Mouse (Mus musculus): ENCODE data around the gene Ccnl2.
A peak's percentile ranks its signal among the peaks of the same experiment; 100 is the strongest.

Ccnl2 gene

DNA sequence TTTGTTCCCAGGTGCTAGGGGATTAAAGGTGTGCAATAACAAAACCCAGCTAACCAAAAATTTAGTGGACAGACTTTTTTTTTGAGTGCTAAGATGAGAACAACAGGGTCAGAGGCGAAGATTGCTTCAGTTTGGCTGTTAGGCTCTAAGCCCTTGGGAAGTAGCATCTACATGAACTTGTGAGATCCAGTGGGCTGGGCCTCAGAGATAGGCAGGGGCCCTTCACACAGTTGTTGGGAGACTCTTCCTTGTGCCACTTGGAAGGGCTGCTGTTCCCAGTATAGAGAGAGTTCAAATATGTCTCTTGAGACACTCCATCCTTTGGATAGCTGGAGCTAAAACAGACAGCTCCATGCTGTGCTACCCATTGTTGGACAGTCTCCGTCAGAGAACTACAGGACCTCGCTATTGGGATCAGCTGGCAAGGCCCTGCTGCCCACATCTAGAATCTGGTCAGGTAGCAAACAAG is 22.2 kb upstream of the Ccnl2 start, which contains the start of gene Ankrd65:
Ankrd65 (plus strand) TSS at position 419 of the 469 bp plus-strand sequence.
- DNase-seq (ENCODE audit: low spot score in 2 of 2): no peak

DNA sequence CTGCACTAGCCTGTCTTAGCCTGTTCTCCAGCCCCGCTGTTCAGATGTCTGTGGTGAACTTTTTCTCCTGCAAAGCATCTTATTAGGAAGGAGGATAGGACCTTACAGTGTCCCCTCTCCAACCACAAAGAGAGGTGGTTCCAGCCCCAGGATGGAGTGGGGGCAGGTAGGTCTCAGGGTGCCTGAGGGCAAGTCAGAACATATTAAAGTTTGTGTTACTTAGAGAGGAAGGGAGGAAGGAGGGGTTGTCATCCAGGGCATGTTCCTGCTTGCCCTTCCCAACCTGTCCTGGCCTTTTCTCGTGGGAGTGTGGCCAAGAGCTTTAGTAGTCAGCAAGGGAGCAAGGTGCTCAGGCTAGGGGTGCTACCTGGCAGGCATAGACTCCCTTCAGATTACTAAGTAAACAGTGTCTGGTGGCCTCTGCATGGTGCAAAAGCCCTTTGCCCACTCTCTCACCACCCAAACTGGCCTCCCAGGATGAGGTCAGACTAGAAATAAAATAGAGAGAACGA is 21.6 kb upstream of the Ccnl2 start:
- peak; percentile 58 to 69 for DNase-seq (ENCODE audit: low spot score in 2 of 2)

DNA sequence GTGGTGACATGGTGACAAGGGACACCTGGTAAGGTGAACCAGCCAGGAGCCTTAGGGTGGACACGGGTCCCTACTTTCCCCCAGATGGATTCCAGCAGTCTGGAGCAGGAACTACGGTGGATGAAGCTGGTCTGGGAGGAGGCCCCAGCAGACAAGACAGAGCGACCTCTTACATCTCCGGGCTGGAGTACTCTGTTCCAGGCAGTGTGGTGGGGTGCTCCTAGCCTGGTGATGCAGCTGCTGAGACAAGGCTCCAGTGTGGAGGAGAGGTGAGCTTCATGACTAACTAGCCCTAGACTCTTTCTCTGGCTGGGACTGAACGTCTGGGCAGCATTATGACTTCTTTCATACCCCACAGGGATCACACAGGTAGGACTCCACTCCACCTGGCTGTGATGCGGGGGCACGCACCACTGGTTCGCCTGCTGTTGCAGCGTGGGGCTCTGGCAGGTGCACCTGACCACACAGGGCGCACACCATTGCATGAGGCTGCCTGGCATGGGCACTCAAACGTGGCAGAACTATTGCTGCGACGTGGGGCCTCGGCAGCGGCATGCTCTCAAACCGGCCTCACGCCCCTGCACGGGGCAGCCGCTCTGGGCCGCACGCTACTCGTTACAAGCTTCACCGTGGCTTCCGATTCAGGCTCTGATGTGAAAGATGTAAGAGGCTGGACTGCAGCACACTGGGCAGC is 20.9 kb upstream of the Ccnl2 start:
- DNase-seq (ENCODE audit: low spot score in 2 of 2): no peak

DNA sequence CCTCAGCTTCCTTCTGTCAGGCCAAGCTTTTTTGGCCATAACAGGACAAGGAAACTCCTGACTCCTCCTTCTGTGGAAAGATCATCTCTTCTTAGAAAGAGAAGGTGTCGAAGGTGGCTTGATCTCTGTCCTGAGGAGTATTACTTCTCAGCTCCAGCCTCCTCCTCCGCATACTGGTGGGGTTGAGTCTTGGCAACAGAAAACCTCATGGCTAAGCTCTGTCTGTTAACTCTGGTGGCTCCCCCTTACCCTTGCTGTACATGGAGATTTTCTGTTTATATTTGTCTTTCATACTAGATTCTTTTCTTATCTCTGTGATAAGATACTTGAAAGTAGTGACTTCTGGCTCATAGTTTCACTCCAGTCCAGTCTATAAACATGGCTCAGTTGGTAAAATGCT is 18.6 kb upstream of the Ccnl2 start:
- DNase-seq (ENCODE audit: low spot score in 2 of 2): no peak

DNA sequence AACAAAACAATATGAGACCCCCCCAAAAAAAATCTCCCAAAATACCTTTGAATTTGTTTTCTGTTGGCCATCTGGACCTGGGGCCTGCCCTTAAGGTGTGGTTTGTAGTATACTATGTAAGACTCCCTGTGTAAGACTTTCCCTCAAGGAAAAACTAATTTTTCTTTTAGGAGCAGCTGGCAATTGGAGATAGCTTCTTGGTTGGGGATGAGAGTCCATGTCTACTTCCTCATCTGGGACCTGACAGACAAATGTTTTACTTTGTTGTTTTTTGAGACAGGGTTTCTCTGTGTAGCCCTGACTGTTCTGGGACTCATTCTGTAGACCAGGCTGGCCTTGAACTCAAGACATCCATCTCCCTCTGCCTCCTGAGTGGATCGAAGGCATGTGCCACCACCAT is 10.2 kb upstream of the Ccnl2 start:
- DNase-seq (ENCODE audit: low spot score in 2 of 2): no peak

DNA sequence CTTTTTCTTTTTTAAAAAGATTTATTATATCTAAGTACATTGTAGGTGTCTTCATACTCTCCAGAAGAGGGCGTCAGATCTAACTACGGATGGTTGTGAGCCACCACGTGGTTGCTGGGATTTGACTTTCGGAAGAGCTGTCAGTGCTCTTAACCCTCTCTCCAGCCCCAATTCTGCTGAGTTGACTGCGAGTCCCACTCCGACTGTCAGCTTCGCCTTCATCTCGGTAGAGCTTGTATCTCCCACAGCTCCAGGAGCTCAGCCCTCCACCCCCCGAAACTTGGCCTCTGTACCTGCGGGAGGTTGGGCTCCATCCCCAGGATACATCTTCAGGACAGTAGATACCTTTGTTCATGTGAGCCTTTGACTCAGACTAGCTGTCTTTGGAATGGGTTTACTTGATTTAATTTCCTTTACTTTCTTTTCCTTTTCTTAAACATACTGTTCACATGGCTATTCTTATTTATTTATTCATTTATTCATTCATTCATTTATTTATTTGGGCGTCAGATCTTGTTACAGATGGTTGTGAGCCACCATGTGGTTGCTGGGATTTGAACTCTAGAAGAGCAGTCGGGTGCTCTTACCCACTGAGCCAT is 9.4 kb upstream of the Ccnl2 start, which contains the start of gene Mrpl20:
Mrpl20 (plus strand) TSS at position 138 of the 599 bp plus-strand sequence.
- no peak for DNase-seq (ENCODE audit: low spot score in 2 of 2)

DNA sequence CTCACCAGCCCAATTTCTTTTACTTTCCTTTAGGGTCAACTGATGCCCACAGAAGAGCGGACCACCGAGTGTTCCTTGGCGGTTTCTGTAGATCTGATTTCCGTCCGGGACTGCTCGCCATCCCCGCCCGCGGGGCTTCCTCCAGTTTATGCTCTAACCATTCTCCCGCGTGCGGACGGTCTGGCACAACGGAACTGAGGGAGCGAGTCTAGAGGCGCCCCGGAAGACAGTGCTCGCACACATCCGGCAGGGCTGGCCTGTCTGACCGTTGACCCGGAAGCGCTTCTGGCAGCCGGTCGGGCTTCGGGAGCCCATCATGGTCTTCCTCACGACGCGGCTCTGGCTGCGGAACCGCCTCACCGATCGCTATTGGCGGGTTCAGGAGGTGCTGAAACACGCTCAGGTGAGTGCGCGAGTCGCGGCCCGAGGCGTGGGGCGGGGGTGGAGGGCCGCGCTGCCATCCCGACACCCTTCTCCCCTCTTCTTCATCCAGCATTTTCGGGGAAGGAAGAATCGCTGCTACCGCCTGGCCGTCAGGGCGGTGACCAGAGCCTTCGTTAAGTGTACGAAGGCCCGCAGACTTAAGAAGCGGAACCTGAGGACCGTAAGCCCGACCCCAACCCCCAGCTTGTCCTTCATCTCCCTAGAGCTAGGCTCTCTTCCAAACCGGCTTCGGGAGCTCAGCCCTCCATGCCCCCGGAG is 8.8 kb upstream of the Ccnl2 start:
- DNase-seq (ENCODE audit: low spot score in 2 of 2): peak; percentile 89 to 96

DNA sequence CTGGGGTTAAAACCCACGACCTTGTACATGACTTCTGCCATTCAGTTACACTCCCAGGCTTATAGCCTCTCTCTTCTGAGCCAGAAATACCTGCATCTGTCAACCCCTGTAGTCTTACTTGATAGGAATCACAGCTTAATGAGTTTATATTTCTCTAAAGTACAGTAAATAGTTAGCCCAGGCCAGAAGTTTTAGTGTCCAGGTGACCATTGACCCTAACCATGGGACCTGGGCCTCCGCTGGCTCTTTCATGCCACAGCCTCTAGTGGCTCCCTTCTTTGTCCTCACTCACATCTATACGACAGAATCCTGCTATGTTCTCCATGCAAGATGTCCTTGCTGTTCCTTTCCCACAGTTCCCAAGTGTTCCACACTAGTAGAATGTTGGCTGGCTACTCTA is 4.4 kb upstream of the Ccnl2 start:
- DNase-seq (ENCODE audit: low spot score in 2 of 2): no peak

DNA sequence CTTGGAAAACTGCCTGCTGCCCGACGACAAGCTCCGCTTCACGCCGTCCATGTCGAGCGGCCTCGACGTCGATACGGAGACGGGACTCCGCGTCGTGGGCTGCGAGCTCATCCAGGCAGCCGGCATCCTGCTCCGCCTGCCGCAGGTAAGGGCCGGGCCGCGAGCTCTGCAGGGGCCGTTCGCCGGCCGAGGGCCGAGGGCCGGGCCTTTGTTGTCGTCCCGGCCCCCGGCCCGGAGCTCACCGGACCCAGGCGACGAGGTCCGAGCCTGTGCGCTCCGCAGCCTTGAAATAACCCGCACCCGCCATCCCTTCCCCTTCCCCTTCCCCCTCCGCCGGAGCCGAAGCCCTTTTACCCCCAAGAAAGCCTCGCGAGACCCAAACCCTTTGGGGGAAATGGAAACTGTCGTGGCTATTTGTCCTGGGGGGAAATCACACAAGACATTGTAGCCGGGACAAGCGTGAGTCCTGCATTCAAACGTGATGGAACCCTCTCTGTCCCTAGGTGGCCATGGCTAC is 434 bp downstream of the Ccnl2 start:
- no peak for DNase-seq (ENCODE audit: low spot score in 2 of 2)

DNA sequence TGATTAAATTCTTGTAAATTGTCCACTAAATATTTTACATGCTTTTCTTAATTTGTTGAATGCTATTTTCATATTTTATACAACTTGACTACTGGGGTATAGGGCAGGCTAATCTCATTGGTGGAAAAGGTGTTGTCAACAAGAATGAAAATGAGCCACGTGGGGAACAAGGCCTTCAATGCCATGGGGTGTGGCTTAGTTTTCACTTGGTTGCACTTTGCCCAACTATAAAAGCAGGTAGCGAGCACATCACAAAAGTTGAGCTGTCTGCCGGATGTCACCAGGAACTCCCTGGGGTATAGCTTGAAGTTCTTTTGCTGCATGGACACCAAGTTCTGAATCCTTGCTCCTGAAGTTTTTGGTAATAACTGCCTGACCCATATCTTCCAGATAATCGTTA is 5.2 kb downstream of the Ccnl2 start:
- DNase-seq (ENCODE audit: low spot score in 2 of 2): no peak

DNA sequence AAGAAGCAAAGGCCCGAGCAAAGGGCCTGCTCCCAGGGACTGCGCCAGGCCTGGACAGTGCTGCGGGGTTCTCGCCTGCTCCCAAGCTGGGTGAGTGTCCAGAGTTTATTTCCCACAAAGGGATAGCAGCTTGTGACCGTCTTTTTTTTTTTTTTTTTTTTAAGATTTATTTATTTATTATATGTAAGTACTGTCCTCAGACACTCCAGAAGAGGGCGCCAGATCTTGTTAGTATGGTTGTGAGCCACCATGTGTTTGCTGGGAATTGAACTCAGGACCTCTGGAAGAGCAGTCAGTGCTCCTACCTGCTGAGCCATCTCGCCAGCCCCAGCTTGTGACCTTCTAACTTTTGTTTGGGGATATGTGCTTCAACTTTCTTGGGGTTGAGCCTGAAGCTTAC is 8.7 kb downstream of the Ccnl2 start:
- DNase-seq (ENCODE audit: low spot score in 2 of 2): no peak

DNA sequence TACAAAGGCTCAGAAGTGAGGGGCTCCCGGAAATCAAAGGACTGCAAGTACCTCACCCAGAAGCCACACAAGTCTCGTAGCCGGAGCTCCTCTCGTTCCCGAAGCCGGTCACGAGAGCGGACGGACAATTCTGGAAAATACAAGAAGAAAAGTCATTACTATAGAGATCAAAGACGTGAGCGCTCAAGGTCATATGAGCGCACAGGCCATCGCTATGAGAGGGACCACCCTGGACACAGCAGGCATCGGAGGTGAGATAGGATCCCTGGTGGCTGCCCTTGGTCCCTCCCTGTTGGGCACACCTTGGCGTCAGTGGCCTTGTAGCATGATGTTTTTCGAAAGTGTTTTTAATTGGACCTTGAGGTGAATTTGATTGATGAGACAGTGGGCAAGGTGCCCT is 11.2 kb downstream of the Ccnl2 start:
- no peak for DNase-seq (ENCODE audit: low spot score in 2 of 2)

DNA sequence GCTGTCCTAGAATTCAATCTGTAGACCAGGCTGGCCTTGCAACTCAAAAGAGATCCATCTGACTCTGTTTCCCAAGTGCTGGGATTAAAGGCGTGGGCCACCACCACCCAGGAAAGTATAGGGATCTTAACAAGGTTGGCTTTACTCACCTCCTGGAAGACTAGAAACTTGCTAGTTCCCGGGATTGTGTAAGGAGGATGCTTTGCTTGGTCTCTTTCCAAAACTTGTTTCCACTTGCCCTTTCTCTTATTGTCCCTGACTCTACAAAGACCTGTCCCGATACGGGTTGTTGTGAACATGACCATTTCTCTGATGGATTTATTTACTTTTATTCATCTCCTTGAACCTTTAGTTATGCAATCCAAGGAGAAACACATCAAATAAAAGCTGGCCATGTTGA is 17.6 kb downstream of the Ccnl2 start:
- no peak for DNase-seq (ENCODE audit: low spot score in 2 of 2)

DNA sequence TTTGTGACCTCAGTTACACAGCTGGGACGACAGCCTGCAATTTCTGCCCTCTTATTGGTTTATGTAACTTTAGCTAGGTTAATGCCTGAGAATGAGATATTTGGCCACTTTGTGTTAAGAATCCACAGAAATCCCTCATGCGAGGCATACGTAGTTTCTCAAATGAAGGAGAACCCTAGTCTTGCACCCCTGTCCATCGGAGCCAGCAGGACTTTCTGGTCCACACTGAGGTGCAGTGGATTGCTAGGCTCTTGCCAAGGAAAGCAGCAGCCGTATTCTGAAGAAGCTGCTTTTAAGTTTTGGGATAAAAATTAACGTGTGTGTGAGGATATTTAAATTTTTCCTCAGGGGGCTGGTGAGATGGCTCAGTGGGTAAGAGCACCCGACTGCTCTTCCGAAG is 18.3 kb downstream of the Ccnl2 start:
- no peak for DNase-seq (ENCODE audit: low spot score in 2 of 2)

DNA sequence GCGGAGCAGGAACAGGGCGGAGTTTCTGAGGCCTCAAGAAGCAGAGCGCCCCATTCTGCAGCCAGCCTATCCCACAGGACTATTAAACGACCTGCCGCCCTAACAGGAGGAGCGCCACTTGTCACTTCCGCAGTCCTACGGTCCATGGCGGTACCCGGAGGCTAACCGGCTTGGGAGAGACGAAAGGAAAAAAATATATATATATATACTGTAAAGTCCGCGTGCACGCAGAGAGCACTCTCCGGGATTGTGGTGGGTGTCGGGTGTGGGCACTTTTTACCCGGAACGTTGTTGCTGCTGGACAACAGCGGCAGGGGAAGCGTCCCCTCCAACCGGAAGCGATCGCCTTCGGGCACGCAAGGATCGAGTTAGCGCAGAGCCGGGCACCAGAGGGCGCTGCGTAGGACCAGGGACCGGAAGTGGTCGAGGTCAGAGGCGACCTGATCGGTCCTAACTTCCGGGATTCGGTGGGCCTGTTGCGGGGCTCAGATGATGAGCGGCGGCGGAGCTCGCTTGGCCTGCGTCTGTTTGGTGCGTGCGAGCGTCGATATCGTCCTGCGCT is 19.0 kb downstream of the Ccnl2 start, which contains the start of gene Aurkaip1:
Aurkaip1 (plus strand) TSS at position 68 of the 562 bp plus-strand sequence.
- DNase-seq (ENCODE audit: low spot score in 2 of 2): peak; percentile 89 to 95

DNA sequence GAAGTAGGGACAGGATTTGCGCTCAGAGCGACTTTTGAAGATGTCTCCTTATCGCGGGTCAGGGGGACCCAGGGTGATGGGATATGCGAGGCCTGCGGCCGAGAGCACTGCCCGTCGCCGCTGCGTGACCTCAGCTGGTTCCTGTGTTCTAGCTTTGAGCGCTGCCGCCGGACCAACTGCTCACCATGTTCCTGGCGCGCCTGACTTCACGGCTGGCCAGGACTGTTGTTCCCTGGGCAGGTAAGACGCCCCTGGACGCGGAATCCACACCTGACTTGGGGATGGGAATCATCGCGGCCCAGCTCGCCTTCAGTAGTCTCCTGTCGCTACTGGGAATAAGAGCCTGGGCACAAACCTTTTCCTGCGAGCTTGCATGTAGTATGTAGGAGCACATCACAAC is 19.5 kb downstream of the Ccnl2 start:
- DNase-seq (ENCODE audit: low spot score in 2 of 2): no peak

DNA sequence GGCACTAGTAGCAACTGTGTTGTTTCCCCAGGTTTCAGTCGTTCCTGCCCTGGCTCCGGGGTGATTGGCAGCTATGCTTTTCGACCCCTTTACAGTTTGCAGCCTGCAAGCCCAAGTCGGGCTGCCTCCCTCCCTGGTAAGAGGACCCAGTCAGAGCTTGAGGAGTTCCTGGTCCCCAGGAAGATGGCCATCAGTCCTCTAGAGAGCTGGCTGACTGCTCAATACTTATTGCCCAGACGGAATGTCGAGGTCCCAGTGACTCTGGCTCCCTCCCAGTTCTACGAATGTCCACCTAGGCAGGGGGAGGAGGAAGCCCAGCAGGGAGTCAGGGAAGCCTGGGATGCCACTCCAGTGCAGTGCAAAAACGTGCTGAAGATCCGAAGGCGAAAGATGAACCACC is 20.0 kb downstream of the Ccnl2 start:
- no peak for DNase-seq (ENCODE audit: low spot score in 2 of 2)

DNA sequence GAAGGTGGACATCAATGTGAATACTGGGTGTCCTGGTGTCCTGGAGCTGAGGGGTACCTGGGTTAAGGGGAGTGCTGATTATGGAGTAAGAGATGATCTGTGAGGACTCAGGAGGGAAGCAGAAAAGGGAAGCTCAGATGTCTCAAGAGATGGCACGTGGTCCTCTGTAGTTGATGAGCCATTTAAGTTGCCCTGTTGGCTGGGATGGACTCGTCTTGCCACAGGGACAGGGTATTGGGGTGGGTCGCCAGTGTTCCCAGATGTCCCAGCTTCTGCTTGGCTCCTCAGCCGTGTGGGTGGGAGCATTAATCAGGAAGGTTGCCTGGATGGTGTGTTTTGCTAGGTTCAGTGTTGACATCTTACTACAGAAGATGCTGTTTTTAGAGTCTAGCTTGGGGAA is 20.9 kb downstream of the Ccnl2 start:
- DNase-seq (ENCODE audit: low spot score in 2 of 2): no peak

DNA sequence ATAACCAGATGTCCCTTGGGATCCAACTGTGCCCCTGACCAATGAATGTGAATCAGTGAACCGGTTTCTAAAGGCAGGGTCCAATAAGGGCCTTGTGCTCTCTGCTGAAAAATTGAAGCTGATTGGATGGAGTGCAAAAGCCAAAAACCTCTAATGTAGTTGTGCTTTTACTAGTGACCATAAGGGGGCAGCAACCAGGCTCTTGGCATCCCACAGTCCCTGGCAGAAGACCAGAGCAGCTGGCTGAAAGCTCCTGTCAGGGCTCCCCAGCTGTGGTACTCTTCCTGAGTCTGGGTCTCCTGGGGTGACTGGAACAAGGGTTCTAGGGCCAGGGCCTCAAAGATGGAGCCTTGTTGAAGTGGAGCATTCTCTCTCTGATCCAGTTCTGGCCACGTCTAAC is 21.5 kb downstream of the Ccnl2 start:
- peak; percentile 64 to 82 for DNase-seq (ENCODE audit: low spot score in 2 of 2)

DNA sequence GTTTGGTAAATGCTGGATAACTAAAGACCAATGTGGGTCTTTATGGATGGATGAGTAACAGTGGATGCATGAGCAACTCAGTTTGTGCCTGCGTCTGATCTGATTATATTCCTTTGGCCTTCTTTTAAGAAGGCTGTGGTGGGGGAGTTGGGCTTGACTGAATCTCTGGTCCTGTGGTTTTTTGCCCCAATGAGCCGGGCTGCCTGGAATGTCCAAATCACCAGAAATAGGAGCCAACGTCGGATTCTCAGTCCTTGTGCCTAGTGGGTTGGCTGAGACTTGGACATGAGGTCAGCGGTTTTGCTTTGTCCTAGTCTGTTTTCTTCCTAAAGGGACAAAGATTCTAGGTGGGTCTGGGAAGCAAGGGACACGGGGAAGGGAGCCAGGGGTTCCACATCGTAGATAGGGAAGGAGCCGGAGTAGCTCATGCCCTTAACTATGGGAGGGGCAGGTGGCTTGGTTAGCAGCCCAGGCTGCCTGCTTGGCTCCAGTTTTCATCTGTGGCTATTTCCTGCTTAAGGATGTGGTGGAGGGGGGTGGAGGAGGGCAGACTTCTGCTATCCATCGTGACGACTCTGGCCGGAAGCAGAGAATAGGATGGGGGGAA is 25.2 kb downstream of the Ccnl2 start:
- DNase-seq (ENCODE audit: low spot score in 2 of 2): no peak

Measured in urinary bladder, postnatal 36 days (tissue).